Mouse (Mus musculus): ENCODE results near the gene Ankrd50. TPM values are rescaled to one million over a fixed set of nuclear protein-coding genes. Genes with fewer than 3 reads are reported as not detected.

Gene Ankrd50
- polyA plus RNA-seq (2017; shearing (Covaris generic)): 10 to 100 TPM; 10.3 to 25.5 TPM

DNA sequence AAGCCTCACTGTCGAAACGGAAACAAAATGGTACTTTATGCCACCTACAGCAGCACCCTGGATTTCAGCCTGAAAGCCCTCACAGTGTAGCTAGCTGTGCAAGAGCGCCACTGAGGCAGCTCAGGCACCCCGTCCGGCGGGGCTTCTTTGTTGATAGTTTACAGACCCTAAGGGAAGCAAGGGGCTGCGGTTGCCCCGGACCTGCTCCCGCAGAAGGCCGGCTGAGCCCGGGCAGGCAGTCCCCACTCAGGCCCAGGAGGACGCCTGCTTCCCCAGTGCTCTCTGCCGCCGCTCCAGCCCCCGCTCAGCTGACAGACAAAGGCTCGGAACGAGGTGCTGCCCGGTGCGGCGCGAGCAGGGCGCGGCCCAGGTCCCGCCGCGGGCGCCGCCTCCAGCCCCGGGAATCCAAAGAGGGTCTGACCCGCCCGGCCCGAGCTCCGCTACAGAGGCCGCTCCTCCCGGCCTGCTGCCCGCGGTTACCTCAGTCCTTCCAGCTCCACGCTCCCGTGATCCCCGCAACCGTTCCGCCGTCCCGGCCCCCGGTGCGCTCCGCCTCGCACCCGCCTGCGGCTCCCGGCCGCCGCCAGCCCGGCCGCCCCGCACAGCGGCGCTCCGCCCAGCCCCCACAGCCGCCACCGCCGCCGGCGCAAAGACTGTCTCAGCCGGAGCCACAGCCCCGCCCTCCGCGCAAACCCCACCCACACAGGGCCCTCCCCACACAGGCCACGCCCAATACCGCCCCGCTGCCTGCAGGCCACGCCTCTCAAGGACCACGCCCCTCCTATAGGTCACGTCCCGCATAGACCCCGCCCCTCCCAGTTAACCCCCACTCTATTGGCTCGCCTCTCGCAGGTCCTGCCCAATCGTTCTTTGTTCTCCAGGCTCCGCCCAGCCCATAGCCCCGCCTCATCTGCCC lies at the start of gene Ankrd50:
Gene Ankrd50 (minus strand): TSS at position 654 of the 916 bp plus-strand sequence.

Measured in activated CD4-positive, CD25-positive, alpha-beta regulatory T cell (primary cell).